Mouse (Mus musculus) stomach, postnatal 0 days (tissue): ENCODE results near the gene Lingo2.

Experiments used
- CTCF ChIP-seq: IDR thresholded peaks from 2 replicates; pipeline ENCODE4 v1.5.1; 2016; ENCODE audit warnings: antibody characterized with exemption, low read depth, mild to moderate bottlenecking, moderate library complexity
- EP300 ChIP-seq: optimal IDR thresholded peaks from 2 replicates; pipeline ENCODE3; 2016; ENCODE audit warnings: antibody characterized with exemption

- no peak for TF ChIP-seq CTCF
- no peak for TF ChIP-seq EP300
Measured at GRCm38 (mm10) chr4:35951251-35951650, 1000.3 kb downstream of the Lingo2 start.
